Mouse (Mus musculus) myocyte (in vitro differentiated cells): ENCODE measurements at regions not wholly inside any gene's neighbourhood (a gene's known extent, or its start where the extent isn't known, plus 50 kb on each side); places are given as distances from the start of the nearest gene placed in this dataset.

Source experiments
- H3K27me3 ChIP-seq: one replicate; pipeline ENCODE4 v1.6.1; 2011; ENCODE audit not compliant: control insufficient read depth, insufficient read depth, insufficient read length
- H3K36me3 ChIP-seq: one replicate; pipeline ENCODE4 v1.6.1; 2011; ENCODE audit not compliant: control insufficient read depth, insufficient read depth
- H3K4me2 ChIP-seq: one replicate; pipeline ENCODE4 v1.6.1; 2011; ENCODE audit warnings: low read depth, control low read depth
- H3K4me3 ChIP-seq: one replicate; pipeline ENCODE4 v1.5.1; 2011; ENCODE audit warnings: mild to moderate bottlenecking, control low read depth, moderate library complexity
- H3K79me2 ChIP-seq: one replicate; pipeline ENCODE4 v1.6.1; 2011; ENCODE audit not compliant: control insufficient read depth, insufficient read depth
- H3ac ChIP-seq: one replicate; pipeline ENCODE4 v1.6.1; 2011; ENCODE audit not compliant: control insufficient read depth, insufficient read length
- CEBPB ChIP-seq: IDR thresholded peaks from 2 replicates; pipeline ENCODE4 v1.6.1; 2011; ENCODE audit warnings: mild to moderate bottlenecking, moderate library complexity; ENCODE audit not compliant: poor library complexity, insufficient read depth, severe bottlenecking
- E2F4 ChIP-seq: IDR thresholded peaks from one replicate; pipeline ENCODE4 v1.6.1; 2011; ENCODE audit warnings: mild to moderate bottlenecking, control low read depth, moderate library complexity; ENCODE audit not compliant: insufficient read depth
- MAX ChIP-seq: IDR thresholded peaks from one replicate; pipeline ENCODE4 v1.6.1; 2011; ENCODE audit warnings: low read depth, mild to moderate bottlenecking, control low read depth
- MYOD1 ChIP-seq, 3 experiments: IDR thresholded peaks; one replicate each; pipeline ENCODE4 v1.6.1; 2011; ENCODE audit warnings: control low read depth in 2 of 3, low read depth in 2 of 3, mild to moderate bottlenecking in 2 of 3, moderate library complexity in 1 of 3; ENCODE audit not compliant: insufficient read length in 2 of 3, control insufficient read depth in 1 of 3
- MYOG ChIP-seq, 3 experiments: IDR thresholded peaks; one replicate each; pipeline ENCODE4 v1.6.1; 2011; ENCODE audit warnings: control low read depth in 2 of 3, low read depth in 2 of 3, mild to moderate bottlenecking in 2 of 3; ENCODE audit not compliant: insufficient read length in 2 of 3, control insufficient read depth in 1 of 3, insufficient read depth in 1 of 3
- POLR2A ChIP-seq: IDR thresholded peaks from one replicate; pipeline ENCODE4 v1.6.1; 2011; ENCODE audit warnings: low read depth, mild to moderate bottlenecking, control low read depth, moderate library complexity; ENCODE audit not compliant: insufficient read length
- POLR2AphosphoS2 ChIP-seq: IDR thresholded peaks from one replicate; pipeline ENCODE4 v1.6.1; 2011; ENCODE audit warnings: low read depth, control low read depth; ENCODE audit not compliant: insufficient read length
- REST ChIP-seq: IDR thresholded peaks from one replicate; pipeline ENCODE4 v1.6.1; 2011; ENCODE audit warnings: mild to moderate bottlenecking, control low read depth, moderate library complexity; ENCODE audit not compliant: insufficient read depth, insufficient read length
- SRF ChIP-seq: IDR thresholded peaks from one replicate; pipeline ENCODE4 v1.6.1; 2011; ENCODE audit warnings: low read depth; ENCODE audit not compliant: control insufficient read depth, insufficient read length
- TCF12 ChIP-seq: IDR thresholded peaks from one replicate; pipeline ENCODE4 v1.6.1; 2011; ENCODE audit warnings: mild to moderate bottlenecking, control low read depth; ENCODE audit not compliant: poor library complexity, insufficient read depth, severe bottlenecking
- TCF3 ChIP-seq: IDR thresholded peaks from one replicate; pipeline ENCODE4 v1.6.1; 2011; ENCODE audit warnings: low read depth, control low read depth; ENCODE audit not compliant: insufficient read length
- USF1 ChIP-seq: IDR thresholded peaks from one replicate; pipeline ENCODE4 v1.6.1; 2011; ENCODE audit warnings: low read depth, mild to moderate bottlenecking, control low read depth, moderate library complexity

GRCm38 (mm10) chr1:169080686-169081085 is 450.6 kb downstream of the Nuf2 start:
- H3K79me2 ChIP-seq = no peaks in the 10 kb centered on the region
- no peak overlapping the region for H3K4me2 ChIP-seq
- H3K27me3 ChIP-seq = no peaks in the 10 kb centered on the region
- no peak overlapping the region for H3K4me3 ChIP-seq
- no peak overlapping the region for H3ac ChIP-seq
- no peaks in the 10 kb centered on the region for H3K36me3 ChIP-seq
- no peak for TF ChIP-seq POLR2A
- no peak for TF ChIP-seq REST
- TF ChIP-seq TCF12 = no peak
- no peak for TF ChIP-seq POLR2AphosphoS2
- no peak for TF ChIP-seq CEBPB
- TF ChIP-seq MYOD1 (IDR thresholded peaks at IDR 0.05; ENCODE audit: control insufficient read depth in 1 of 3, insufficient read length in 2 of 3, low read depth in 2 of 3) = no peak
- no peak for TF ChIP-seq MYOG (IDR thresholded peaks at IDR 0.05; ENCODE audit: control insufficient read depth in 1 of 3, insufficient read depth in 1 of 3, insufficient read length in 2 of 3, low read depth in 2 of 3)
- TF ChIP-seq MAX = no peak
- TF ChIP-seq E2F4 = no peak
- TF ChIP-seq USF1 = no peak
- TF ChIP-seq TCF3 = no peak
- TF ChIP-seq SRF = no peak

DNA sequence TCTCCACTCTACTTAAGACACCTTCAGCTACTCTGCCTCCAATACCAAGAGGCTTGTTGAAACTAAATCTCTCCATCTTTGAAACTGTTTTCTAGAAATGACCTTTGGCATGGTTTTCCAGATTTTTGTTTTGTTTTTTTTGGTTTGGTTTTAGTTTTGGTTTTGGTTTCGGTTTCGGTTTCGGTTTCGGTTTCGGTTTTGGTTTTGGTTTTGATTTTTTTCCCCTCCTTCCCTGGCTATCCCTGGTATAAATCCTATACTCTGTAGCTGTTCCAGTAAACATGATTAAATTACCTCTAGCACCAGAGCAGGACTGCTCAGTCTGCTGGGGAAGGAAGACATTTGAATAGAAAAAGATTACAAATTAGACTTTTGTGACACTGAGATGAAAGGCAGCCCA is 454.0 kb downstream of the Nuf2 start:
- Histone ChIP-seq H3K4me3 (no peak overlapping the region), H3K4me2 (no peak overlapping the region), H3ac (no peak overlapping the region), H3K79me2 (no peaks in the 10 kb centered on the region), H3K36me3 (no peaks in the 10 kb centered on the region), H3K27me3 (no peaks in the 10 kb centered on the region)
- TF ChIP-seq POLR2A (no peak), SRF (no peak), TCF12 (no peak), USF1 (no peak), E2F4 (no peak), REST (no peak), CEBPB (no peak)

DNA sequence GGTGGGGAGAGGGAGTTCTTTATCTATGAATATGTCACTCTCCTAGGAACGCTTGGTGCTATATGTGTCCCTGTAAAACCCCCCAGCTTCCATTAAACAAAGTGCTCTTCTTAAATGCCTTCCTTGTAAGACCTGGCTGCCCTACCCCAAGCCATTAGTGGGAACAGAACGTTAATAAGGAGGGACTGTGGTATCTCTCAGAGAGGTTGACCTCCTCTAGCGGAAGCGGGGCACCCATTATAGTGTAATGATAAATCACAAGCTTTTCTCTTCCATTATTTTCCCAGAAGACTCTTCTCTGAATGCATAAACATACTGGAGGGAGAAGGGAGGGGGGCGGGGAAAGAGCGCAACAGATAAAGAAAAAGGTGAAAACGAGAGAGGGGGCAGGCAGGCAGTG is 455.3 kb downstream of the Nuf2 start:
- Histone ChIP-seq H3K27me3 (no peaks in the 10 kb centered on the region), H3K36me3 (no peaks in the 10 kb centered on the region), H3ac (no peak overlapping the region), H3K79me2 (no peaks in the 10 kb centered on the region), H3K4me3 (no peak overlapping the region), H3K4me2 (no peak overlapping the region)
- TF ChIP-seq POLR2A = no peak
- TF ChIP-seq MYOG (IDR thresholded peaks at IDR 0.05; ENCODE audit: control insufficient read depth in 1 of 3, insufficient read depth in 1 of 3, insufficient read length in 2 of 3, low read depth in 2 of 3) = no peak
- no peak for TF ChIP-seq SRF
- TF ChIP-seq MAX = no peak

- no peak overlapping the region for H3K4me2 ChIP-seq
- no peak for TF ChIP-seq CEBPB
- TF ChIP-seq E2F4 = no peak
- no peak for TF ChIP-seq TCF3
- no peak for TF ChIP-seq SRF
- no peak for TF ChIP-seq POLR2A
- TF ChIP-seq MAX = no peak
- TF ChIP-seq MYOD1 (IDR thresholded peaks at IDR 0.05; ENCODE audit: control insufficient read depth in 1 of 3, insufficient read length in 2 of 3, low read depth in 2 of 3) = no peak
- TF ChIP-seq POLR2AphosphoS2 = no peak
- TF ChIP-seq TCF12 = no peak
- TF ChIP-seq REST = no peak
- TF ChIP-seq USF1 = no peak
- TF ChIP-seq MYOG (IDR thresholded peaks at IDR 0.05; ENCODE audit: control insufficient read depth in 1 of 3, insufficient read depth in 1 of 3, insufficient read length in 2 of 3, low read depth in 2 of 3) = no peak
- H3K4me3 ChIP-seq = no peak overlapping the region
- H3K27me3 ChIP-seq = no peaks in the 10 kb centered on the region
- H3ac ChIP-seq = no peak overlapping the region
- no peaks in the 10 kb centered on the region for H3K79me2 ChIP-seq
- H3K36me3 ChIP-seq = no peaks in the 10 kb centered on the region
These were observed 459.9 kb downstream of the Nuf2 start for GRCm38 (mm10) chr1:169071366-169071765.

- no peaks in the 10 kb centered on the region for H3K27me3 ChIP-seq
- H3K4me2 ChIP-seq = no peak overlapping the region
- TF ChIP-seq POLR2AphosphoS2 (no peak), SRF (no peak), REST (no peak), TCF12 (no peak), MYOG (IDR thresholded peaks at IDR 0.05; ENCODE audit: control insufficient read depth in 1 of 3, insufficient read depth in 1 of 3, insufficient read length in 2 of 3, low read depth in 2 of 3) (no peak), E2F4 (no peak), USF1 (no peak), MYOD1 (IDR thresholded peaks at IDR 0.05; ENCODE audit: control insufficient read depth in 1 of 3, insufficient read length in 2 of 3, low read depth in 2 of 3) (no peak), MAX (no peak), CEBPB (no peak), POLR2A (no peak), TCF3 (no peak)
- no peaks in the 10 kb centered on the region for H3K79me2 ChIP-seq
- no peaks in the 10 kb centered on the region for H3K36me3 ChIP-seq
- no peak overlapping the region for H3K4me3 ChIP-seq
- H3ac ChIP-seq = no peak overlapping the region
These were observed 461.6 kb downstream of the Nuf2 start for GRCm38 (mm10) chr1:169069647-169070046.
